Mouse (Mus musculus) embryonic facial prominence, embryonic 15.5 days (tissue): Measurements from ENCODE around the gene Dnajc6. TPM values are rescaled to one million over a fixed set of nuclear protein-coding genes. Genes with fewer than 3 reads are reported as not detected.

Source experiments
- ATAC-seq: fragments of 200-750 bp; cut with Nextera tagmentation; 2 replicates; pipeline ENCODE4 v1.8.0; 2017; ENCODE audit warnings: low read depth, moderate TSS enrichment; ENCODE audit not compliant: insufficient number of reproducible peaks, low FRiP score, low TSS enrichment
- H3K27ac ChIP-seq: fragments of 300-500 bp; sonication (generic); replicated peaks from 2 replicates; pipeline ENCODE4 v1.5.1; 2015; ENCODE audit warnings: mild to moderate bottlenecking, inconsistent platforms
- H3K27me3 ChIP-seq: fragments of 300-500 bp; sonication (generic); 2 replicates; pipeline ENCODE4 v1.6.1; 2015; ENCODE audit warnings: inconsistent platforms
- H3K36me3 ChIP-seq: fragments of 300-500 bp; sonication (generic); 2 replicates; pipeline ENCODE4 v1.6.1; 2015; ENCODE audit warnings: mild to moderate bottlenecking, inconsistent platforms
- H3K4me1 ChIP-seq: fragments of 300-500 bp; sonication (generic); 2 replicates; pipeline ENCODE4 v1.6.1; 2015; ENCODE audit warnings: inconsistent platforms
- H3K4me2 ChIP-seq: fragments of 300-500 bp; sonication (generic); replicated peaks from 2 replicates; pipeline ENCODE4 v1.6.1; 2015; ENCODE audit warnings: mild to moderate bottlenecking, inconsistent platforms
- H3K4me3 ChIP-seq: fragments of 300-500 bp; sonication (generic); replicated peaks from 2 replicates; pipeline ENCODE4 v1.5.1; 2015; ENCODE audit warnings: mild to moderate bottlenecking, inconsistent platforms
- H3K9ac ChIP-seq: fragments of 300-500 bp; sonication (generic); 2 replicates; pipeline ENCODE4 v1.6.1; 2015; ENCODE audit warnings: inconsistent platforms
- H3K9me3 ChIP-seq: fragments of 300-500 bp; sonication (generic); replicated peaks from 2 replicates; pipeline ENCODE4 v1.6.1; 2016; ENCODE audit warnings: inconsistent platforms
- WGBS: fragments of 180-500 bp; shearing (Covaris S2); methylation state at CpG from one replicate; pipeline ENCODE4 v1.1.7; 2015; 5-methylcytosine and 5-hydroxymethylcytosine counted together
- polyA plus RNA-seq: library from polyadenylated mRNA; unstranded; fragments of >200 nt; fragmentation: Nextera tagmentation; extraction: Ambion mirVana; gene quantifications from 2 replicates; pipeline ENCODE4 v1.2.1, GENCODE M21; 2015

The Dnajc6 gene
- polyA plus RNA-seq, 1 experiment from 2014 or later, result 3.2 TPM

DNA sequence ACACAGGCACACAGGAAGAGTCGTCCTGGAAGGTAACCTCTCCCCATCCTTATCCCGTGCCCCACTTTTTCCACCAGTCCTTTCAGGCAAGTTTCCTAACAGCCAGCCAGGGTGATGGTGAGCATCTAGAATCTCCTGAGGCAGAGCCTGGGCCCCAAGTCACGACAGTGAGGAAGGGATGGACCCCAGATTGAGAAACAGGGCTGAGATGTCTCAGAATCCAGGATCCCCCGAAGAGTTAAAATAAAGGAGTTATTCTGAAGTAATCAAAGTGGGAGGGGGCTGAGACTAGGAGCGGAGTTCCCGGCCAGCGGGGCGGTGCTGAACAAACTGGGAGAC lies 150.4 kb downstream of the Dnajc6 start:
- Histone ChIP-seq H3K4me2 (peak overlapping the region; percentile 53), H3K9me3 (no peaks in the 10 kb centered on the region), H3K27me3 (no peaks in the 10 kb centered on the region), H3K9ac (peak overlapping the region; percentile 41), H3K27ac (peak overlapping the region; percentile 88), H3K4me1 (peaks cover 7% of the 10 kb centered on the region), H3K36me3 (no peaks in the 10 kb centered on the region), H3K4me3 (peak overlapping the region; percentile 89)
- 1% methylated on average over 8 of the region's 8 CpGs for WGBS
- no peak for ATAC-seq

DNA sequence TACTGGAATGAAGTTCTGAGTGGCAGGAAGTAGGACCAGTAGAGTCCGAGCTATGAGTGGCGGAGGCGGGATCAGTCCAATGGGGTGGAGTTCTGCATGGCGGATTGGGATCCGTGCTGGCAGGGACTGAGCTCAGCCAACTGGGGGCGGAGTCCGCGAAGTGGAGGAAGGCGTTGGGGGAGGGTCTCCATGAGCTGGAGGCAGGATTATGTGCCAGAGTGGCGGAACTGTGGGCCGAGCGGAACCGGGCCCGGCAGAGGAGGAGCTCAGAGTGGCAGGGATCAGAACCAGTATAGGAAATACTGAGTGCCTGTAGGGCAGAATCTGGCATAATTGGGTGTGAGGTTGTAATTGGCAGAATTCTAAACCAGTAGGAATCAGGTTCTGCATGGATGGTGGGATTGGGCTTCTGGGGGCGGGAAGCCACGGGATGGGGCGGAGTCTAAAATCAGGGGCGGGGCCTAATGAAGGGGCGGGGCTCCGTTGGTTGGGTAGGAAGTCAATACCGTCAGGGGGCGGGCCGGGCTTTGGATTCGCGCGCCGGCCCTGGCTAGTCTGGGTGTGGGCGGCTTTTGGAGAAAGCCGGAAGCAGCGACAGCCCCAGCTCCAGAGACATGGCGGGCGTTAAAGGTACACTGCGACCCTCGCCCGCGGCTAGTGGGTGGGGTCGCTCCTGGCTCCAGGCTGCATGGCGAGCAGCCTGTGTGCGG lies 150.9 kb downstream of the Dnajc6 start, which contains the start of gene Leprot:
Gene Leprot (plus strand): TSS at position 523 of the 710 bp plus-strand sequence.
- peak within 1 kb of the TSS; percentile 91 for H3K9ac ChIP-seq
- no peaks in the 10 kb centered on the region for H3K27me3 ChIP-seq
- peak within 1 kb of the TSS; percentile 96 for H3K27ac ChIP-seq
- H3K4me3 ChIP-seq, result peak within 1 kb of the TSS; percentile 89
- peaks cover 7% of the 10 kb centered on the region for H3K4me1 ChIP-seq
- under 1% methylated on average over 39 of the region's 39 CpGs for WGBS
- no peaks in the 10 kb centered on the region for H3K9me3 ChIP-seq
- peak; percentile 98 for ATAC-seq
- peak within 1 kb of the TSS; percentile 53 for H3K4me2 ChIP-seq
- H3K36me3 ChIP-seq, result no peaks in the 10 kb centered on the region

- peak; percentile 0; the same call in 1 of the 2 replicates for ATAC-seq
- Histone ChIP-seq H3K4me3 (peak overlapping the region; percentile 89), H3K9me3 (no peaks in the 10 kb centered on the region), H3K36me3 (no peaks in the 10 kb centered on the region), H3K4me2 (peak overlapping the region; percentile 49), H3K9ac (peak overlapping the region; percentile 91), H3K4me1 (peaks cover 9% of the 10 kb centered on the region), H3K27ac (peak overlapping the region; percentile 96), H3K27me3 (no peaks in the 10 kb centered on the region)
- WGBS, result under 1% methylated on average over 20 of the region's 20 CpGs
Measured at GRCm38 (mm10) chr4:101647976-101648642, 151.7 kb downstream of the Dnajc6 start.

GRCm38 (mm10) chr4:101648745-101649144 lies 152.3 kb downstream of the Dnajc6 start:
- WGBS, result 54% methylated on average over 1 of the region's 1 CpGs
- Histone ChIP-seq H3K9me3 (no peaks in the 10 kb centered on the region), H3K4me2 (peak overlapping the region; percentile 49), H3K9ac (no peak overlapping the region), H3K4me1 (peaks cover 15% of the 10 kb centered on the region), H3K27ac (no peak overlapping the region; the same call in 1 of the 2 replicates), H3K4me3 (peak overlapping the region; percentile 89), H3K36me3 (no peaks in the 10 kb centered on the region), H3K27me3 (no peaks in the 10 kb centered on the region)
- ATAC-seq, result no peak

DNA sequence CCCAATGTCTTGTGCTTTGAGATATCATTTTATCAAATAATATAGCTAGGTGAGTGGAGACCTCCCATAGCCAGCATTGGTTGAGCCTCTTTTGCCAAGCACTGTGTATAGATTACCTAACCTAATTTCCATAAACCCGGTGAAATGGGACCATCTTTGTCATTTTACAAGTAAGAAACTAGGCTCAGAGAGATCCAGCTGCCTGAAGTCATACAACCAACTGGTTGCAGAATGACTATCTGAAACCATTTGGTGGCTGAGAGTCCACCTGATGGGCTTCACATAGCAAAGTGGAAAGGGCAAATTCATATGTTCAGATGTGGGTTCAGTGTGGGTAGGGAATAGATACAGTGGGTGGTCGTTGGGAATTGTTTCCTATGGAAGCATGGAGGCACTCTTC lies 154.5 kb downstream of the Dnajc6 start:
- Histone ChIP-seq H3K4me1 (peaks cover 26% of the 10 kb centered on the region), H3K4me2 (no peak overlapping the region), H3K27ac (no peak overlapping the region), H3K9ac (no peak overlapping the region), H3K36me3 (no peaks in the 10 kb centered on the region), H3K9me3 (no peaks in the 10 kb centered on the region), H3K27me3 (no peaks in the 10 kb centered on the region), H3K4me3 (no peak overlapping the region)
- WGBS, result 91% methylated on average over 2 of the region's 2 CpGs
- ATAC-seq, result no peak

DNA sequence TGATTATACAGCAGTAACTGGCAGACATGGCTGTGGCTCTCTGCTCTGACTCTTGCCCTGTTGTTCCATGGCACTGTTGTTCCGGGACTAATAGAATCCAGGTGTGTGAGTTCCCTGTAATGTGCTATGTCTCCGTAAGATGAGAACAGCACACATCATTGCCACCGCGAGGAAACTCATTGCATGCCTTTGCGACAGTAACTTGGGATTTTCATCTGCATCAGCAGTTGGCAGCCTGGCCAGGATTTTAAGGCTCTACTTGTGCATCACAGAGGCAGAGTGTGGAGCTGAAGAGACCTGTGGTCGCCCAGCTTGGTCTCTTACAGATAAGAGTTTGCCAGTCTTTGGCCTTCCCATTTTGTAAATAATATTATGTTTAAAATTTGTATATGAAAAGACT lies 157.8 kb downstream of the Dnajc6 start:
- Histone ChIP-seq H3K9me3 (no peaks in the 10 kb centered on the region), H3K4me1 (peaks cover 22% of the 10 kb centered on the region; the same call in 1 of the 2 replicates), H3K4me3 (no peak overlapping the region), H3K9ac (no peak overlapping the region), H3K27ac (no peak overlapping the region; the same call in 1 of the 2 replicates), H3K27me3 (no peaks in the 10 kb centered on the region), H3K36me3 (peaks cover 14% of the 10 kb centered on the region; the same call in 1 of the 2 replicates), H3K4me2 (no peak overlapping the region)
- WGBS, result 37% methylated on average over 6 of the region's 6 CpGs
- no peak for ATAC-seq

- Histone ChIP-seq H3K27ac (no peak overlapping the region; the same call in 1 of the 2 replicates), H3K9me3 (no peaks in the 10 kb centered on the region), H3K27me3 (no peaks in the 10 kb centered on the region), H3K4me3 (no peak overlapping the region), H3K4me2 (no peak overlapping the region), H3K9ac (no peak overlapping the region), H3K36me3 (peaks cover 20% of the 10 kb centered on the region), H3K4me1 (peaks cover 20% of the 10 kb centered on the region; the same call in 1 of the 2 replicates)
- WGBS, result 56% methylated on average over 4 of the region's 4 CpGs
- ATAC-seq, result no peak
Measured at GRCm38 (mm10) chr4:101654788-101655414, 158.5 kb downstream of the Dnajc6 start.

DNA sequence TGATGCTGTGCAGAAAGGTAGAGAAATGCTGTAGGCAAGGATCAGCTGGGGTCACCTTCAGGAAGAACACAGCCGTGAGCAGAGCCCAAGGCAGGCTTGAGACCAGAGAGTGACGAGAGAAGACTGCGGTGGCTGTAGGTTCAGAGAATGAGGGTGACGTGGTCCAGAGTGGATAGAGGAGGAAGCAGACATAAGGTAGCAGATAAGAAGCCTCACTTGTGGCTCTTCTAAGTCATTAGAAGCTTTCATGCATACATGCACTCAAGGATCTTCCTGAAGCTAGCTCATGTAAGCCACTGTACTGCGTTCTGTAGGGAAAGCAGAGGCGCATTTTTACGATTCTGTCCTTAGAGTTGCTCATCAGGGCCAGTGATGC lies 159.0 kb downstream of the Dnajc6 start:
- 85% methylated on average over 7 of the region's 7 CpGs for WGBS
- Histone ChIP-seq H3K4me2 (no peak overlapping the region), H3K4me3 (no peak overlapping the region), H3K27me3 (no peaks in the 10 kb centered on the region), H3K9ac (no peak overlapping the region), H3K27ac (no peak overlapping the region), H3K4me1 (peaks cover 20% of the 10 kb centered on the region; the same call in 1 of the 2 replicates), H3K36me3 (peaks cover 23% of the 10 kb centered on the region), H3K9me3 (no peaks in the 10 kb centered on the region)
- no peak for ATAC-seq

DNA sequence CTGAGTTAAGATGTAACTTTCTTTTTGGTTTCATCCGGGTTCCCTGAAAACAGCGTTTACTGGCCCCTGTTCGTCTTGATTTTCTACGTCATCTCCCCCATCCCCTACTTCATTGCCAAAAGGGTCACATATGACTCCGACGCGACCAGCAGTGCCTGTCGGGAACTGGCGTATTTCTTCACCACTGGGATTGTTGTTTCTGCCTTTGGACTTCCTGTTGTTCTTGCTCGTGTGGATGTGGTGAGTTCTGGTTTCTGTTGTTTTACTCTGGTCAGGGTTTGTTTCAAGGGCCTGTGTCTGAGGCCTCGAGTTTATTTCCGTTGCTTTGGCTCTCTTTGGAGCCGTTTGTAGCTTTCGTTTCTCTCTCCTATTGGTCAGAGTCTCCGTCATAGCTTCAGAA lies 159.6 kb downstream of the Dnajc6 start:
- no peak overlapping the region for H3K27ac ChIP-seq
- H3K9me3 ChIP-seq, result no peaks in the 10 kb centered on the region
- peaks cover 27% of the 10 kb centered on the region for H3K36me3 ChIP-seq
- WGBS, result 82% methylated on average over 15 of the region's 15 CpGs
- H3K4me3 ChIP-seq, result no peak overlapping the region
- no peak overlapping the region for H3K9ac ChIP-seq
- H3K27me3 ChIP-seq, result no peaks in the 10 kb centered on the region
- H3K4me2 ChIP-seq, result no peak overlapping the region
- ATAC-seq, result no peak
- peaks cover 20% of the 10 kb centered on the region; the same call in 1 of the 2 replicates for H3K4me1 ChIP-seq

DNA sequence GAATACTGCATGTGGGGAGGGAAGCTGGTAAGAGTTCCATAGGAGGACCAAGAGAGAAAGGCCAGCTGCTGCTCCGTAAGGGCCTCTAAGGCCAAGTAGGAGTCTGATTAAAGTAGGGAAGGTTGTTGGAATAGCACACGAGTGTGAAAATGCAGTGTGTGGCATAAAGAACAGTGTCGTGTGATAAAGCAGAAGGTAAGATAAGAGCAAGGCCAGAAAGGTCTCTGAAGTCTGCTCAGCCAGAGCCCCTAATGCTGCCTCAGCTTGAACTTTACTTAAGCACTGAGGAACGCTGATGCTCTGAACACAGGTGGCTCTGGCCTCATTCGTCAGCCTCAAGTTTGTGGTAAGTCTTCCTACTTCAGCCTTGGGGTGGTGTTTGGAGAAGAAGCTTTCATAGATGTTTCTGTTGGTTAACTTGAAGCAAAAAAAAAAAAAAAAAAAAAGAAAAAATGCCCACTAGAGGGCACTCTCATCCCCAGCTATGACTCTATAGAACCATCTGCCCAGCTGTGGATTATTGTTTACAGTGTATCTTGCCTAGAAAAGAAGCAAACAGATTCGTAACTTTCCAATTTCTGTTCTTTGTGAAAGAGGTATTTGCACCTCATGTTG lies 160.6 kb downstream of the Dnajc6 start:
- Histone ChIP-seq H3K4me2 (no peak overlapping the region), H3K9me3 (no peaks in the 10 kb centered on the region), H3K4me3 (no peak overlapping the region), H3K36me3 (peaks cover 32% of the 10 kb centered on the region), H3K9ac (no peak overlapping the region), H3K4me1 (peaks cover 20% of the 10 kb centered on the region; the same call in 1 of the 2 replicates), H3K27me3 (no peaks in the 10 kb centered on the region), H3K27ac (no peak overlapping the region)
- 50% methylated on average over 6 of the region's 6 CpGs for WGBS
- ATAC-seq, result no peak

DNA sequence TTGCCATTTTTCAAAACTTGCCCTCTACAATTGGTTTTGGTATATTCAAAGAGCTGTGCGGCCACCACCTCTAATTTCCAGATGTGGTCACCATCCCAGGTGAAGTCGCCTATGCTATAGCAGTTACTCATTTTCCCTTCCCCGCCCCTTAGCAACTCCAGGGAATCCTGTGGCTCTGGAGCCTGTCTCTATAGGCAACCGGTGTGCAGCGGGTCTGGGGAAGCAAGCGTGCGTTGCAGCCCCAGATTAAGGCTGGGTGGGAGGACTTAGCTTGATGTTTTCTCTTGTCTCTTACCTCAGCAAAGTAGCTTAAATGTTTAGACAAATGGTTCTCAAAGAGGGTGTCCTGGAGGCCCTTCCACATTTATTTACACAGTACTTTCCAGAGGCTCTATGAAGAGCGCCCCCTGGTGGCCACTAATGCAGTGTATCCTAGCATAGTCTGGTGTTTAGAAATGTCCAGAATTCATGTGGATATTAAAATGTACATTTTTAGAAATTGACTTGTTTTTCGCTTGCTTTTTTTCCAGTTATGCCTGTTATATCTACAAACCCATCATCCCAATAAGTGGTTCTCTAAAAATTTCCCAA lies 167.8 kb downstream of the Dnajc6 start:
- Histone ChIP-seq H3K4me1 (no peaks in the 10 kb centered on the region), H3K27me3 (no peaks in the 10 kb centered on the region), H3K36me3 (peaks cover 25% of the 10 kb centered on the region), H3K4me3 (no peak overlapping the region), H3K4me2 (no peak overlapping the region), H3K9ac (no peak overlapping the region), H3K27ac (no peak overlapping the region), H3K9me3 (no peaks in the 10 kb centered on the region)
- WGBS, result 72% methylated on average over 9 of the region's 9 CpGs
- ATAC-seq, result no peak
